Mouse (Mus musculus) cerebellum, adult 9-10 months (tissue): ENCODE measurements at regions not wholly inside any gene's neighbourhood (a gene's known extent, or its start where the extent isn't known, plus 50 kb on each side); places are given as distances from the start of the nearest gene placed in this dataset.
"Not testable (repeated sequence)": the region's sequence is repeated elsewhere in the genome, so short reads cannot be mapped to it uniquely, and the experiment has no call there.

ENCODE experiments used
- DNase-seq: peaks from one replicate; pipeline ENCODE4 v3.0.0; 2022

GRCm38 (mm10) chr12:5955564-5955963 is 580.1 kb upstream of the Klhl29 start:
- DNase-seq = no peak

DNA sequence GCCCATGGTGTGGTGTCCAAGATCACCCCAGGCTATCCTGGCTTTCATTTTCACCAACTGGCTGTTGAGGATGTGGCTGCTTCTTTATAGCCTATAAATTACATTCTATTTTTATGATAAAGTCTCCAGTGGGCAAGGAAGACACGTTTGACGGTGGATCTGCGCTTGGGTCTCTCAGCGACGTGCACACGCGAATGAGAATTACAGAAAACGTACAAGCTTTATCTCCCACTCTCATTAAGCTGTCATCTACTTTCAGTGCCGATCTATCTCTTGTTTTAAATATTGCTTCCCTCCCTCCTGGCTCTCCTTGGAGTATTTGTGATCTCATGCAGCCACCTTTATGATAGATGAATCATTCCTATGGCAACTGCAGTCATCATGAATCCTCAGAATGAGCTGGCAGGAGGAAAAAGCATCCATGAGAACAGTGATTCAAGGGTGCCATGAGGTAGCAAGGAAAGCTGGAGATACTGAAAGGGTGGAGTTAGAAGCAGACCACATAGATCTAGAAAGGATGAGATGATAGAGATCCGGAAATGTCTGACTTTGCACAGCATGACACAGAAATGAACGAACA is 568.0 kb upstream of the Klhl29 start:
- DNase-seq = no peak

DNA sequence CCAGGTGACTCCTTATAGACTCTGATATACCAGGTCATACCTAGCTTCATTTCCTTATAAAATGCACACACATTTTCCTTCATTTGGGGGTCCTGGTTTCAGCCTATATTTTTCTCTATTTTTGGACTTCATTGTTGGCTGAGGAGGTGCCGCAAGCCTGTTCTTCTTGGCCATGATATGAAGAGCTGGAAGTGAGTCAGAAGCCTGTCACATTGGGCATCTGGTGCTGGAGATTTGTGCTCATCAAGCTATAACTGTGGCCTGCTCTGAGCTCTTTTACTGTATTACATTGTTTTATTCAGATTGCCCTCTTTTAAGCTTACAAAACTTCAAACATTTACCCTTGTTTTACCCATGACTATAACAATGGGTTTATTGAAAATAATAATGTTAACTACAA is 545.8 kb upstream of the Klhl29 start:
- DNase-seq = peak; percentile 31

- no peak for DNase-seq
Measured at GRCm38 (mm10) chr12:5918030-5918429, 542.5 kb upstream of the Klhl29 start.

GRCm38 (mm10) chr12:5906251-5906650 is 530.8 kb upstream of the Klhl29 start:
- no peak for DNase-seq

DNA sequence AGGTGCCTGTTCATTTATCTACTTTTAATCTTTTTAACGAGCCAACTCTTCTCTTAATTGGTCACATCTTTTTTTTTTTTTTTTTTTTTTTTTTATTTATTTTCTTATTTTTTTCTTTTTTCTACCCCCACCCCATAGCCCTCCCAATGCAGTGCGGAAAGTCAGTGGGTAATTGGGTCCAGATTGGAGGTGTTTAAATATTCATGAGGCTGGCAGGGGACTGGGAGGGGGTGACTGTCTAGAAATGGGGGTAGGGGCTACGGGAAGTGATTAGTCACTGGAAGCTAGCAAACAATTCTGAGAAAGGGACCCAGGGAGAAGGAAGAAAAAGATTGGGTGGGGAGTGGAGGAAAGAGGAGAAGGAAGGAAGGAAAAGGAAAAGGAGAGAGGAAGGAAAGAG is 516.3 kb upstream of the Klhl29 start:
- DNase-seq = not testable (repeated sequence)

GRCm38 (mm10) chr12:5866701-5867100 is 491.2 kb upstream of the Klhl29 start:
- DNase-seq = no peak

GRCm38 (mm10) chr12:5859795-5860194 is 484.3 kb upstream of the Klhl29 start:
- DNase-seq = no peak

DNA sequence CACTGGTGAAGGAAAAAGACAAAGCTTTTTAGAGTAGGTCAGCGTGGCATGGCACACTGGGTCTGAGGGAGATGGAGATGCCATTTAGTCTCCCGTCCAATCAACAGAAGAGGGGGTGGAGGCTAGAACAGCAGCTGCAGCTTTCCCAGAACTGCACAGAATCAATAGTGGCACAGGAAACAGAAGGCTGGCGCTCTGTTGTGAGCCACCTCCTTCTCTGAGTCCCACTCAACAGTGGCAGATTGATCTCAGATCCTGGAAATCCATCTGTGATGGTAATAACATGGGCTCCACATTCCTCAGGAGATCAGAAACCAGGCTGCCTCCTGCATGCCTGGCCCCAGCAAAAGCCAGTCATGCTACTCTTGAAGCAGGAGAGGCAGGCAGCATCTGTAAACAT is 480.9 kb upstream of the Klhl29 start:
- no peak for DNase-seq

GRCm38 (mm10) chr12:5810427-5810826 is 434.9 kb upstream of the Klhl29 start:
- DNase-seq = no peak

DNA sequence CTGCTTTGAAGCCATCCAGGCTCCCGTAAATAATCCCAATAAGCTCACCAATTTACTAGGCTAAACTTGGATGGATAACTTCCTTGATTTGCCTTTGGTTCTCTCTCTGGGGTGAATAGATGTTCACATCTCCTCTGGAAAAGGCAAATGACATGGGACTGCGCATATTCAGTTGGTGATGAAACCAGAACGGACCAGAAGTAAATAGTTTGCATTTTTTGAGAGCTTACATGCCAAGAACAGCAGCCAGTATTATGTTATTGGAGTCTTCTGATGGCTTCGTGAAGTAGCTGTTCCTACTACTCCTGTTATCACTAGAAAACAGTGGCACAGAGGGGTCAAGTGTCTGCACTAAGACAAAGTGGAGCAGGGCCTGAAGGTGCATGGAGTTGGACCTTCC is 434.5 kb upstream of the Klhl29 start:
- DNase-seq = no peak

GRCm38 (mm10) chr12:5807996-5808886 is 432.8 kb upstream of the Klhl29 start:
- no peak for DNase-seq

GRCm38 (mm10) chr12:5805731-5806130 is 430.2 kb upstream of the Klhl29 start:
- no peak for DNase-seq

- DNase-seq = no peak
Measured at GRCm38 (mm10) chr12:5793051-5793450, 417.6 kb upstream of the Klhl29 start.

- no peak for DNase-seq
Measured at GRCm38 (mm10) chr12:5787074-5787813, 411.8 kb upstream of the Klhl29 start.

- no peak for DNase-seq
Measured at GRCm38 (mm10) chr12:5781276-5781675, 405.8 kb upstream of the Klhl29 start.

GRCm38 (mm10) chr12:5777556-5777955 is 402.1 kb upstream of the Klhl29 start:
- no peak for DNase-seq

DNA sequence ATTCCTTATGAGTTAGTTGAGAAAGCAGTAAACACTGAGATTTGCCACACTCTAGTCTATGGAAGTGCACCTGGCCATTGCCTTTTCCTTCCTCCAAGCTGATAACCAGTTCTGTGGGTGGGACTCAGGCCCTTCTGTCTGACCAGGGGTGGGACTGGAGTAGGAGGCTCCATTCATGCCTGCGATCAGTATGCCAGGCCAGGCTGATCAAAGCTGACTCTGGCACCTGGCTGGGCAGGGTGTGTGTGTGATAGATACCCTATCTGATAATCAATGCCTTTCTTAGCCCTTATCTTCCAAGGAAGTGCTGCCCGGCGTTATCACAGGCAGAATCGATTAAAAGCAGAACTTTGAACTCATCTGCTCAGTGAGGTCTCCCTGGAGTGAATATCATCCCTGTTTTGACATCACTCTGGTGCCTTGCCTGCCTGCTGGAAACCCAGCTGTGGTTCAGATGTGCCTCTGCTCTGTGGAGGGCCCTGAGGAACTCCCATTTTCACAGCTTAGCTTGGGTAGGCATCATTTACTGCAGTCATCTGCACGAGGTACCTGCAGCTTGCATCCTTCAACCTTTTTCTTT is 396.0 kb upstream of the Klhl29 start:
- DNase-seq = no peak

GRCm38 (mm10) chr12:5770531-5770930 is 395.0 kb upstream of the Klhl29 start:
- no peak for DNase-seq

DNA sequence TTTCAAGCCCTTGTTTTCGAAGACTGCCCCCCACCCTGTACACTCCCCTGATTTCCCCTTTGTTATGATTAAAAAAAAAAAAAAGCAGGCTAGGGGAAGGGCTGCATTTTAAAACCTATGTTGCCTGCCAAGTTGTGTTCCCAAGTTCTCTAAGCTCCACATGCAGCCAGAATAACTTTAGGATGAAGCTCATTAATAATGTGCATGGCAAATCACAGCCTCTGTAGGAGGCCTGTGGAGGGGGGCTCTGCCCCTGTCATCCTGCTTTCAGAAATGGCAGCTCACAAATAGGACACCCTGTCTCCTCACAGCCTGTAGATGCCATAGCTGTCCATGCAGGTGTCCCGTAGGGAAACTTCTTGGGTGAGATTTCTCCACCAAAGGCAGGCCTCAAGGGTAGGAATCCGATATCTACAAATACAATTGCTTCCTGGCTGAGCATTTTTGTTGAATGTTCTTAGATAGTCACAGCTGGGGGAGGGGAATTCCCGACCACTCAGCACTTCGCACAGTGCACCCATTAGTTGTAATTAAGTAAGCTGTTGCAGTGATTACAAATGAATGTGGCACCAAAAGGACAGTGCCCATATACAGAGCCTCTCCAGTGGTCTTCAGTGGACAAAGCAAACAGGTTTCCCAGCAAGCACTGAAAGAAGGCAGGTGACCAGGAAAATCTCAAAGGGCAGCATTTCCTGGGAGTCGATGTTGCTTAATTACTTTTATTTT is 389.1 kb upstream of the Klhl29 start:
- DNase-seq = no peak

DNA sequence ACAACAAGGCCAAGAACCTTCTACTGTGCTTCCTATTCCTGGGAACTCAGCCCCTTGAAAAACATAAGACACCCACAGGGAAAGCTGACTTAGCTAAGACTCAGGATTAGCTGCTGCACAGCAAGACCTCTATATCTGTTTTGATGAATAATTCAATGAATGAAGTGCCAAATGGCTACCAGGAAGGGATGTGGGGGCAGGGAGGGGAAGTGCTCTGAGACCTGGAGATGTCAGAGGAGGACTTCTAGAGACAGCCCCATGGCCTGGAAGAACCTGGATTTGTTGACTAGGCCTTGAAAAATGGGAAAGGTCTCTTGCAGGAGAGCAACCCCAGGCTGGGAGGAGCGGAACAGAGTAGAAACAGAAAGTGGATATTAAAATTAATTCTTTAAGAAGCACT is 388.5 kb upstream of the Klhl29 start:
- DNase-seq = no peak

- no peak for DNase-seq
Measured at GRCm38 (mm10) chr12:5762306-5762927, 386.9 kb upstream of the Klhl29 start.
